Mouse (Mus musculus): ENCODE measurements around the gene Olfr686. TPM values are rescaled to one million over a fixed set of nuclear protein-coding genes. Genes with fewer than 3 reads are reported as not detected.

The Olfr686 gene
- polyA plus RNA-seq (2012; rRNA removed), result not detected in 2 replicates

DNA sequence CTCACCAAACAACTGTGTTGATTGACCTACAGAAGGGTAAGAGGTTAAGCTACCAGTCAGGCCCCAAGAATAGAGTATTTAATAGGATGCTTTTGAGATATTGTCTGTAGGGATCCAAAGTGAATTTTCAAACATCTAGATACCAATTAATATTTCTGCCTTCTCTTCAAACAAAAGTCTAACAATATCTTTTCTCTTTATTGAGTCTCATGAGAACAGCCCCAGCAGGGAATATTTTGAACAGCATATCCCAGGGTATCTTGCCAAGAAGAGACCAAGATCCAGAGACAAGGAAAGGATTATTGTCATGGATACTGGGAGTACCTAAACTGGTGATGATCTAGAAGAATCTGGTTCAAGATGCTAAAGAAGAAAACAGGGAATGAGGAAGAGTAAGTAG is at the start of gene Olfr686:
Olfr686 (minus strand) TSS at position 101 of the 400 bp plus-strand sequence.

DNA sequence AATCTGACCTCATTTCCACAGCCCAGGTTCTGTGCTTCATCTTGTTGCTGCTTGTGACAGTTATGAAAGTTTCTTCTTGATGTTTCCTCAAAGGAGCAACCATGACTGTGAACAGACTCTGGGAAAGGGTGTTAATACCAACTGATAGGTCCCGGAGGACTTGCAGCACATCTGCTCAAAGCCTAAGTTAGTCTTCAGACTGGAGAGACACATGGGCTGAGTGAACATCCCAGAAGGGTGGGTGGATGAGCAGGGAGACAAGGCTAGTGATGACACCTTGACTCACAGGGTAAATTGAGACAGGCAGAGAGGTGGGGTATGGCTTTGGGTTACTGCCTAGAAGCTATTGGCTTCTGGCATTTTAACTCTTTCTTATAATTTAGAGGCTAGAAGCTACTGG is 21.4 kb downstream of the Olfr686 start, which contains the start of gene Olfr685:
Olfr685 (minus strand) TSS at position 101 of the 400 bp plus-strand sequence.

GRCm38 (mm10) chr7:105163553-105163952 is 43.7 kb downstream of the Olfr686 start, which contains the start of gene Olfr684:
Gene Olfr684 (minus strand): TSS chr7:105163653.

Other genes with a start within 250 kb of the Olfr686 start
- gene Olfr670, start 244.9 kb downstream of the Olfr686 start, polyA plus RNA-seq (2012; rRNA removed), result not detected in 2 replicates
- gene Olfr671, start 228.4 kb downstream of the Olfr686 start, polyA plus RNA-seq (2012; rRNA removed), result not detected in 2 replicates
- not detected in 2 replicates for gene Olfr672, start 205.5 kb downstream of the Olfr686 start, polyA plus RNA-seq (2012; rRNA removed)
- gene Olfr675, start 179.0 kb downstream of the Olfr686 start, polyA plus RNA-seq (2012; rRNA removed), result not detected in 2 replicates
- not detected in 2 replicates for gene Olfr676, start 174.8 kb downstream of the Olfr686 start, polyA plus RNA-seq (2012; rRNA removed)
- not detected in 2 replicates for gene Olfr677, start 156.1 kb downstream of the Olfr686 start, polyA plus RNA-seq (2012; rRNA removed)
- gene Olfr678, start 143.0 kb downstream of the Olfr686 start, polyA plus RNA-seq (2012; rRNA removed), result not detected in 2 replicates
- not detected in 2 replicates for gene Olfr679, start 126.3 kb downstream of the Olfr686 start, polyA plus RNA-seq (2012; rRNA removed)
- gene Olfr680-ps1, start 114.7 kb downstream of the Olfr686 start, polyA plus RNA-seq (2012; rRNA removed), result not detected in 2 replicates
- gene Olfr681, start 90.6 kb downstream of the Olfr686 start, polyA plus RNA-seq (2012; rRNA removed), result not detected in 2 replicates
- not detected in 2 replicates for gene Olfr683, start 60.5 kb downstream of the Olfr686 start, polyA plus RNA-seq (2012; rRNA removed)
- not detected in 2 replicates for gene Olfr684, start 43.8 kb downstream of the Olfr686 start, polyA plus RNA-seq (2012; rRNA removed)
- gene Olfr685, start 21.5 kb downstream of the Olfr686 start, polyA plus RNA-seq (2012; rRNA removed), result not detected in 2 replicates
- not detected in 2 replicates for gene Olfr688, start 80.6 kb upstream of the Olfr686 start, polyA plus RNA-seq (2012; rRNA removed)
- not detected in 2 replicates for gene Olfr689, start 103.7 kb upstream of the Olfr686 start, polyA plus RNA-seq (2012; rRNA removed)
- not detected in 2 replicates for gene Olfr690, start 126.6 kb upstream of the Olfr686 start, polyA plus RNA-seq (2012; rRNA removed)
- gene Olfr691, start 134.8 kb upstream of the Olfr686 start, polyA plus RNA-seq (2012; rRNA removed), result not detected in 2 replicates
- not detected in 2 replicates for gene Olfr692, start 160.7 kb upstream of the Olfr686 start, polyA plus RNA-seq (2012; rRNA removed)
- not detected in 2 replicates for gene Gm5901, start 167.6 kb upstream of the Olfr686 start, polyA plus RNA-seq (2012; rRNA removed)
- gene Fam160a2, start 192.6 kb upstream of the Olfr686 start, polyA plus RNA-seq (2012; rRNA removed), result 74.6 and 74.9 TPM in 2 replicates
- 0.41 and 0.43 TPM in 2 replicates for gene Cnga4, start 197.1 kb upstream of the Olfr686 start, polyA plus RNA-seq (2012; rRNA removed)
- gene Cckbr, start 218.2 kb upstream of the Olfr686 start, polyA plus RNA-seq (2012; rRNA removed), result 1.8 and 1.9 TPM in 2 replicates